Mouse (Mus musculus): ENCODE results near the gene Stox1. TPM values are rescaled to one million over a fixed set of nuclear protein-coding genes. Genes with fewer than 3 reads are reported as not detected.

The Stox1 gene
- 0.89 TPM for polyA plus RNA-seq (2014; fragmentation: Illumina TruSeq; extraction: RNeasy Lipid Tissue Mini Kit (QIAGEN cat#74804); ENCODE audit: low replicate concordance)

DNA sequence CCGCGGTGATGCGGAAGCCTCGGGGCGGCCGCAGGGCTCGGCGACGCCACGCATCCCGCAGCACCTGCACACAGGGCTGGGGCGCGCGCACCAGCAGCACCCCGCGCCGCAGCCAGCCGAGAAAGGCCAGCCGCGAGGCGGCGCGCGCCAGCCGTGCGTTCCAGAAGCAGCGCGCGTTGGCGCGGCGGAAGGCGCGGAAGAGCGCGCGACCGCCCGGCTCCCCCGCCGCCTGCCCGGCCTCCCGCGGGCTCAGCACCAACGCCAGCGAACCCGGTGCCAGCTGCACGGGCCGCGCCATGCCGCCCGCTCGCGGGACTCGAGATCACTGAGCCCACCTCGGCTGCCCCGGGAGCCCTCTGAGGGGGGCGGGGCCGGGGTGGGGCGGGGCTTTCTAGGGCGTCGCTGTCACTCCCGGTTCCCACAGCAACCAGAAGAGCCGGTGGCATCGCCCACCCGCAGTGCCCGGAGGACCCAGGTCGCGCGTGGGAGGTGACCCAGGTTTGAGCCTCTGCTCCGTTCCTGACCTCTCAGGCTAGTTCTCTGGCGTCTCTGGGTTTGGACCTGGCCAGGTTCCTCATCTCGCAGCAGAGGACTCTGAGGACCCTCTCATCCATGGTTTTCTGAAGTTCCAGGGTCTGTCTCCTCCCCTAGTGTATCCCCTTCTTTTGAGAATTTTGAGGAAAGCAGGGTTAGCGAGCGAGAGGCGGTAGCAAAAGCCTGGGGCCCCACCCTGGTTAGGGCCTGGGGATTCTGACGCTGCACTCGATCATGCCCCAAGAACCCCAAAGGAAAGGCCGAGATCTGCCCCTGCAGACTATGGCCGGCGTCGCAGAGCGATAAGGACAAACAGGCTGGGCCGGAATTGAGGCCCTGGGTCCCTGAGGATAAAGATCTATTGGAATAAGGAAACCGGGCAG, at the start of gene Stox1:
Gene Stox1, minus strand, starts transcription at position 358 of the 917 bp plus-strand sequence.

DNA sequence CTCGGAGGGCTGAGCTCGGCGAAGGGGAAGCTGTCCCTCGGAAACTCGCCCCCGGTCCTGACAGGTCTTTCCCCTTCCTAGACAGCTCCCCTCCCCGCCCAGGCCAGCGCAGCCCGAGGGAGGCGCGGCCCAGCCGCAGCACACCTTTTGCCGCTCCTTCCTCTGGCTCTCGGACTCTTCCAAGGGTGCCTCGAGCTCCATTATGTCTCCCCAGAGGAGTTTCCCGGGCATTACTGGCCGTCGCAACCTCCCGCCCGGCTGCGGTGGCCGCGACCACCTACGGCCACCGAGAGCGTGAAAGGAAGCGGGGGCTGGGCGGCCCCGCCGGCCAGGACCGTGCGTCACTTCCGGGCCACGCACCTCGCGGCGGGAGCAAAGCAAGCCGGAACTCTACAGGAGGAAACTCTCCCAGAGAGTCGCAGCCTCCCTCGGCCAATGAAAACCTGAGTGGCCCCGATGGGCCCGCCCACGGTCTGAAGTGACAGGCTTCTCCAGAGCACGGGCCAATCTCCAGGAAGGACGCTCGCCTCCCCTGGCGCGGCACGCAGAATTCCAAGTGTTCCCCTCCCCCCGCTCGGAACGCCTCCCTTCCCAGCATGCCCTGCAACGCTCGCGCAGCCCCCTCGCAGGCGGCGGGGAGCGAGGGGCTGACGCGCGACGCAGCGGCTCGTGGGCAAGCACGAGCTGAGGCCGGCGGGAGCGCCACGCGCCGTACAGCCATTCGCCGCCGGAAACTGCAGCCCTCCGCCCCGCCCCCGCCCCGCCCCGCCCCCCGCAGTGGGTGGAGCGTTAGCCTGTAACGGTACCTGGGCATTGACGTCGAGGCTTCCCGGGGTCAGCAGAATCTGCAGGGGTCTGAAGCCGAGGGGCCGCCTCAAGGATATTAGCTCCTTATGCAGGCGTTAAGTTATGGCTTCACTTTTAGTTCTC, 74.8 kb downstream of the Stox1 start, which contains the start of gene Ddx50:
Gene Ddx50, minus strand, starts transcription at position 338 of the 930 bp plus-strand sequence.

Other genes with a start within 250 kb of the Stox1 start
- gene Vps26a, start 239.3 kb downstream of the Stox1 start, polyA plus RNA-seq (2014; fragmentation: Illumina TruSeq; extraction: RNeasy Lipid Tissue Mini Kit (QIAGEN cat#74804); ENCODE audit: low replicate concordance): 176 TPM
- gene Srgn, start 198.7 kb downstream of the Stox1 start, polyA plus RNA-seq (2014; fragmentation: Illumina TruSeq; extraction: RNeasy Lipid Tissue Mini Kit (QIAGEN cat#74804); ENCODE audit: low replicate concordance): 194 TPM
- 14.0 TPM for gene Kif1bp, start 147.7 kb downstream of the Stox1 start, polyA plus RNA-seq (2014; fragmentation: Illumina TruSeq; extraction: RNeasy Lipid Tissue Mini Kit (QIAGEN cat#74804); ENCODE audit: low replicate concordance)
- gene Ddx21, start 123.8 kb downstream of the Stox1 start, polyA plus RNA-seq (2014; fragmentation: Illumina TruSeq; extraction: RNeasy Lipid Tissue Mini Kit (QIAGEN cat#74804); ENCODE audit: low replicate concordance): 39.3 TPM
- 182 TPM for gene Ddx50, start 74.9 kb downstream of the Stox1 start, polyA plus RNA-seq (2014; fragmentation: Illumina TruSeq; extraction: RNeasy Lipid Tissue Mini Kit (QIAGEN cat#74804); ENCODE audit: low replicate concordance)
- 192 TPM for gene Ccar1, start 66.2 kb upstream of the Stox1 start, polyA plus RNA-seq (2014; fragmentation: Illumina TruSeq; extraction: RNeasy Lipid Tissue Mini Kit (QIAGEN cat#74804); ENCODE audit: low replicate concordance)
- 0.82 TPM for gene Tet1, start 182.9 kb upstream of the Stox1 start, polyA plus RNA-seq (2014; fragmentation: Illumina TruSeq; extraction: RNeasy Lipid Tissue Mini Kit (QIAGEN cat#74804); ENCODE audit: low replicate concordance)
- gene Slc25a16, start 194.5 kb upstream of the Stox1 start, polyA plus RNA-seq (2014; fragmentation: Illumina TruSeq; extraction: RNeasy Lipid Tissue Mini Kit (QIAGEN cat#74804); ENCODE audit: low replicate concordance): 39.1 TPM
- gene Dna2, start 220.9 kb upstream of the Stox1 start, polyA plus RNA-seq (2014; fragmentation: Illumina TruSeq; extraction: RNeasy Lipid Tissue Mini Kit (QIAGEN cat#74804); ENCODE audit: low replicate concordance): 19.3 TPM

All from small intestine, adult 10 weeks (tissue).